Mouse (Mus musculus): ENCODE results near the gene Cdc42bpg. TPM values are rescaled to one million over a fixed set of nuclear protein-coding genes. Genes with fewer than 3 reads are reported as not detected.
"Not testable (repeated sequence)": the region's sequence is repeated elsewhere in the genome, so short reads cannot be mapped to it uniquely, and the experiment has no call there.

Cdc42bpg gene
- polyA plus RNA-seq, 1 experiment: 133 TPM

DNA sequence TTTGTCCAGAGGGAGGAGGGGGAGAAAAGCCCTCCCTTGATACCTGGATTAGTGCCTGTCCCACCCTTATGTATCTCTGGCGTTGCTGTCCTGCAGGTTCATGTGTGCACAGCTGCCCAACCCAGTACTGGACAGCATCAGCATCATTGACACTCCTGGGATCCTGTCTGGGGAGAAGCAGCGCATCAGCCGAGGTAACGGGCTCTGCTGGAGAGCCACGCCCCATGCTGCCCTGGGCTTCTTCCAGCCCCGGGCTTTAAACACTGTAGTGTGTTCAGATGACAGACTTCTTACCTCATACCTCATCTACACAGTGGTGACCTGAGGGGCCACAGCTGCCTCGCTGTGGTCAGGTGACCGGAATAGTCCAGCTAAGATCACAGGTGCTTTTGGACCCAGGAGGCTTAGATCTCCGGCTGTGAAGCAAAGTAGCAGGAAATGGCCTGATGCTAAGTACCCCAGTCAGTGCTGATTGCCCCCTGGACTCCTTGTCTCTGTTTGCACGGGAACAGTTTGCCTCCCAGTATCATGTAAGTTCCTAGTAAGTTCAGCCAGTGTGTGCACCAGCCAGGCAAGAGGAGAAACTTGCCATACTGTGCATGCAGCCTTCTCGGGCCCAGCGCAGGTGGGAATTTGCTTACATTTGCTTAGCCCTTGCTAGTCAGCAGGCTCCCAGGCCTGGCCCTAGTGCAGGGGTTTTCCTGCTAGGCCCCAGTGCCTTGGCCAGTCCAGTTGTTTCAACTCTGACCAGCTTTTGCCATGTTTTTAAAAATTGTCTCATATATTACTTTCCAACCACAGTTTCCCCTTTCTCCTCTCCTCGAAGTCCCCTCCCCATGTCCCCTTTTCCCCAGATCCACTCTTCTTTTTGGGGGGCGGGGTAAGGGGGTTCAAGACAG, 24.9 kb upstream of the Cdc42bpg start:
- 63% methylated on average over 14 of the region's 14 CpGs for WGBS
- TF ChIP-seq CTCF (IDR thresholded peaks at IDR 0.05; ENCODE audit: insufficient read depth, low read length) (no peak), POLR2A (IDR thresholded peaks at IDR 0.05; ENCODE audit: borderline replicate concordance, extremely low read depth, low read depth, low read length) (no peak)
- no peak for DNase-seq
- peaks cover 38% of the 10 kb centered on the region for H3K4me1 ChIP-seq (ENCODE audit: control insufficient read depth, insufficient read depth, low read length)
- no peak overlapping the region for H3K4me3 ChIP-seq (replicated peaks; ENCODE audit: extremely low read depth, low read depth, low read length)

DNA sequence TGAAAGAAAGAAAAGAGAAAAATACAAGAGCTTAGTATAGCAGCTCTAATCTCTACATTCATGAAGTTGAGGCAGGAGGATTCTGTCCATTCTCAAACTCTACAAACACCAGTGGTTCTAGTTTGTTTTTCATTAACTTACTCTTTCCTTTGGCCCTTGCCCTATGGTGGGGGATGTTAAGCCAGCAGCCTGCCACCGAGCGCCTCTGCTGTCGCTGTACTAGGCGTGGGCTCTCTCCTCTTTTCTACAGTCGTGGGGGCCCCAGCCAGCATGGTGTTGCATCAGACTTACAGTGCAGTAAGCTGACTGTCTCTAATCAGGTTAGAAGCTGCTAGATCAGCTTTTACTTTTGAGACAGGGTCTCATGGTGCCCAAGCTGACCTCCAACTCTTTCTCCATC, 23.3 kb upstream of the Cdc42bpg start:
- no peak overlapping the region for H3K4me3 ChIP-seq (replicated peaks; ENCODE audit: extremely low read depth, low read depth, low read length)
- peaks cover 51% of the 10 kb centered on the region for H3K4me1 ChIP-seq (ENCODE audit: control insufficient read depth, insufficient read depth, low read length)
- DNase-seq: no peak
- TF ChIP-seq CTCF (IDR thresholded peaks at IDR 0.05; ENCODE audit: insufficient read depth, low read length) (no peak), POLR2A (IDR thresholded peaks at IDR 0.05; ENCODE audit: borderline replicate concordance, extremely low read depth, low read depth, low read length) (no peak)
- WGBS: 44% methylated on average over 5 of the region's 5 CpGs

DNA sequence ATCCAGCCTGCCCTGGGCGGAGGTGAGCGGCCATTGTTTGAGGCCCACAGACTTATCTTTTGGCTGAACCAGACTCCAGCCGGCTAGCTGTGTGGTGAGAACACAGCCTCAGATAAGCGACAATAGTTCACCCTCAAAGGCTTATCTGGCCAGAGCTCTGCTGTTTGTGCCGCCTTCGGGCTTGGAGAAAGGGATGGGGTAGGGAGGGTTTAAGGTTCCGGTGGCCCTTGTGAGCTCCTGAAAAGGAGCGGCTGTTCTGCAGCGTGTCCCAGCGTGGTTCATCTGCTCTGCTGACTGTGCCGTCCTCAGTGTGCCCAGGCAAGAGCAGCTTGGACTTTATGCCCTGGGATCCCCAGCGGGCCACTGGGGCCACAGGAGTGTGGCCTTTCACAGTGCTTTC, 21.8 kb upstream of the Cdc42bpg start:
- H3K4me3 ChIP-seq (replicated peaks; ENCODE audit: extremely low read depth, low read depth, low read length): no peak overlapping the region
- peaks cover 44% of the 10 kb centered on the region for H3K4me1 ChIP-seq (ENCODE audit: control insufficient read depth, insufficient read depth, low read length)
- 50% methylated on average over 12 of the region's 12 CpGs for WGBS

DNA sequence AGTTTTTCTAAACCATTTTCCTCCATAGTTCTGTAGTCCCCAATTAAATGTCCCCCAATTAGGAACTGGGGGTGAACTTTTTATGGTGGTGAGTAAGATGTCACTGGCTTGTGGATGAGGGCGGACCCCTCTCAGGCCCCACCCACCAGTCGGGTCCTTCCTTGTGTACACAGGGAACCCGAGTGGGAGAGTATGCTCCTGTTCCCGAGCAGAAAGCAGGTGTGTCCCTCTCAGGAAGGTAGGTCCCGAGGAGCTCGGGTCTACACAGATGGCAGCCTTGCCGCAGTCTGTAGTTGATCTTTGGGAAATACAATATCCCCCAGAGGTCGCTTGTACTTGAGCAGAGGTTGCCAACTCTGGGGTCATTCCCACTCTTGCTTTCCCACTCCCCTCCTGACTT, 21.0 kb upstream of the Cdc42bpg start:
- no peak overlapping the region for H3K4me3 ChIP-seq (replicated peaks; ENCODE audit: extremely low read depth, low read depth, low read length)
- peaks cover 46% of the 10 kb centered on the region for H3K4me1 ChIP-seq (ENCODE audit: control insufficient read depth, insufficient read depth, low read length)
- DNase-seq: no peak
- 50% methylated on average over 8 of the region's 8 CpGs for WGBS
- TF ChIP-seq CTCF (IDR thresholded peaks at IDR 0.05; ENCODE audit: insufficient read depth, low read length) (no peak), POLR2A (IDR thresholded peaks at IDR 0.05; ENCODE audit: borderline replicate concordance, extremely low read depth, low read depth, low read length) (no peak)

More for the DNA sequence above, 21.8 kb upstream of the Cdc42bpg start:
- TF ChIP-seq CTCF (IDR thresholded peaks at IDR 0.05; ENCODE audit: insufficient read depth, low read length) (no peak), POLR2A (IDR thresholded peaks at IDR 0.05; ENCODE audit: borderline replicate concordance, extremely low read depth, low read depth, low read length) (no peak)
- DNase-seq: no peak

DNA sequence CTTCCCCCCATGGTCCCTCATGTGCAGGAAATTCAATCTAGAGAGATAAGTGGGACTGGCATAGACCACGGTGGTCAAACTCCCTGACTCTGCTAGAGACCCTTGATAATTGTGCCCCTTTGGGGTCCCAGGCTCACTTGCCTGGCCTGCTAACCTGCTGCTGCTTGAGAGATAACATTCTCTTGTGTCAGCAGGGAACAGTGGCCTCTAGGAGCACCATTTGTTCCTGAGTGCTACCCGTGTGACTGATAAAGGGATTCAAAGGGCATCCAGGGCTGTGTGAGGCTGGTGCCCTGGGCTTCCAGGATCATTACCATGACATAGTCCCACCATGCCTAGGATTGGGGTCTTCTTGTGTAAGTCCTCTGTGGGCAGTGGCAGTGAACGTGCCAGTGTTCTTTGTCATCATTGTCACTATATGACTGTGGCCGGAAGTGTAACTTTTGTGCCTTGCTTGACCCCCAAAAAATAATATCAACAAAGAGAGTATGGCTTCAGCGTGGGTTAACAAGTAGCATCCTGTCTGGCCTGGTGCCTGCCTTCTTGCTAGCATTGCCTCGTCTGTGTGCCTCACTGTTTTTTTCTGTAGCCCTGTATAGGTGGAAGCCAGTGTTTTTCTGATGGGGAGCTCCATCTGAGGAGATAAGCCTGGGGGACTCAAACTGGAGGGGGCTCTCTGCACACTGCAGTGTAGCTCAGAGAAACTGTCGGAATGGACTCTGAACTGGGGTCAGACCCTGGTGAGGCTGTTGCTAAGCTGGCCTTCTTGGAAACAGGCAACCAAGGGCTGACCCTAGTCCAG, 20.4 kb upstream of the Cdc42bpg start:
- 34% methylated on average over 7 of the region's 7 CpGs for WGBS
- DNase-seq: no peak
- Histone ChIP-seq H3K4me3 (replicated peaks; ENCODE audit: extremely low read depth, low read depth, low read length) (no peak overlapping the region), H3K4me1 (ENCODE audit: control insufficient read depth, insufficient read depth, low read length) (peaks cover 44% of the 10 kb centered on the region)
- no peak for TF ChIP-seq CTCF (IDR thresholded peaks at IDR 0.05; ENCODE audit: insufficient read depth, low read length)

DNA sequence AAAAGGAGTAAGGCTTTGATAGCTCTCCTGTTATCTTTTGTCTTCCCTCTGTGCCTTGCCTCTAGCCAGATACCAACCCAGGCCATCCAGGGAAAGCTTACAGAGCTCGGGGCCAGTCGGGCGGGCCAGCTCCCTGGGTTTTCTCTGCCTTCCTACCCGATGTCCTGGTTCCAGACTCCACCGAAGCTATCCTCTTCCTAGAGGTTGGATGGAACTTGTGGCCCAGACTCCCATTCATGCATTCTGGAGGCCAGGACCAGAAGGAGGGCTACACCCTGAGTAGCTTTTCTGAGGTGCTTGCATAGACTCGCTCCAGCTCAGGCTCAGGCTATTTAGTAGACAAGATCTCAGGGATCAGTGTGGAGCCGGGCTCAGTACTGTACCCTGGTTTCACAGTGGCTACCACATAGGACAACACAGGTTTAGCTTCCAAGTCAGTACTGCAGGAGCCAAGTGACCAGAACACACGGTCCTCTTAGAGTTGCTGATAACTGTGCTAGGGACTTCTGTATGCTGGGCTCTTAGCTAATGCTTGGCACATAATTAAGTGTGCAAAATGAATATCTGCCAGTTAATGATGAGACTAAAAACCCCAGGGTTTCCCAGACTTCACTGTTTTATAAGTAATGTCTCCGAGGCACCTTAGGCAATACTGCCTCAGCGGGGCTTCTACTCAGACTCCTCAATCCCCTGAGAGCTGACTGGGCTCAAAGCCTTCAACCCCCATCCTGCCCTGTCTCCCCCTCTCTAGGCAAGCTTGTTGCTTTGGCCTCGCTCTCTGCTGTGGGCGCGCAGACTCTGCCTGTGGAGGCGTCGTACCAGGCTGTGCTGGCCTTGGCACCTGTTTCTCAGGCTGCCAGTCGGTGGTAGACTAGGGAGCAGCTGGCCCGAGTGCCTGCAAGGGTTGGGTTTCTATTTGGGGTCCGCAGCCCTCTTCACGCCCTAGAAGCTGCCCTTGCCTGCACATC, 19.5 kb upstream of the Cdc42bpg start:
- no peak overlapping the region for H3K4me3 ChIP-seq (replicated peaks; ENCODE audit: extremely low read depth, low read depth, low read length)
- TF ChIP-seq POLR2A (IDR thresholded peaks at IDR 0.05; ENCODE audit: borderline replicate concordance, extremely low read depth, low read depth, low read length) (no peak), CTCF (IDR thresholded peaks at IDR 0.05; ENCODE audit: insufficient read depth, low read length) (no peak)
- WGBS: 61% methylated on average over 19 of the region's 19 CpGs
- H3K4me1 ChIP-seq (ENCODE audit: control insufficient read depth, insufficient read depth, low read length): peaks cover 48% of the 10 kb centered on the region
- DNase-seq: no peak

DNA sequence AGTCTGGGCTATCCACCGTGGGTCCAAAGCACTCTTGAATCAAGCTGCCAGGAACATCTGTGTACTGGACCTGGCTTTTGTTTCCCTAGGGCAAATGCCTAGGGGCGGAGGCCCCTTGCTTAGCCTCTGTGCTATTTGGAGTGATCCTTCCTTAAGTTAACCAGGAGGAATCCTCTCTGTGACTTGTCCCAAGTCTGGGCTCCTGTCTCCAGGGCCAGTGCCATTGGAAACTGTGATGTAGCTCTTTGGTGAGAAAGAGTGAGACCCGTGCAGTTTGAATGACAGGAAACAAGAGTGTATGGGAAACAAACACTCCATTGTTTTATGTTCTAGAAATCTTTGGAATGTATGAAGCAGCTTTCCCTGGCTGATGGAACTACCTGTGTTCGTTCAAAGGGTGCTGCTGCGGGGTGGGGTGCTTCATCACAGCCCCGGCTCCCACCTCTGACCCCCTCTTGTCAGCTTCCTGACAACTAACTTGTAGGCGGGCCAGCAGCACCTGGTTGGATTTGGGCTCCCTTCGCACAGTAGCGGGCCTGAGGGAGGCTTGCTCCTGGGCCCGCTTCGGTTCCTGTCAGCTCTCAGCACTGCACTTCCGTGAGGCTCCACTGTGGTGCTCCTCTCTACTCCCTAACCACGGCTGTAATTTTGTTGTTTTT, 17.9 kb upstream of the Cdc42bpg start:
- TF ChIP-seq POLR2A (IDR thresholded peaks at IDR 0.05; ENCODE audit: borderline replicate concordance, extremely low read depth, low read depth, low read length): no peak
- no peak for TF ChIP-seq CTCF (IDR thresholded peaks at IDR 0.05; ENCODE audit: insufficient read depth, low read length)
- peaks cover 59% of the 10 kb centered on the region for H3K4me1 ChIP-seq (ENCODE audit: control insufficient read depth, insufficient read depth, low read length)

DNA sequence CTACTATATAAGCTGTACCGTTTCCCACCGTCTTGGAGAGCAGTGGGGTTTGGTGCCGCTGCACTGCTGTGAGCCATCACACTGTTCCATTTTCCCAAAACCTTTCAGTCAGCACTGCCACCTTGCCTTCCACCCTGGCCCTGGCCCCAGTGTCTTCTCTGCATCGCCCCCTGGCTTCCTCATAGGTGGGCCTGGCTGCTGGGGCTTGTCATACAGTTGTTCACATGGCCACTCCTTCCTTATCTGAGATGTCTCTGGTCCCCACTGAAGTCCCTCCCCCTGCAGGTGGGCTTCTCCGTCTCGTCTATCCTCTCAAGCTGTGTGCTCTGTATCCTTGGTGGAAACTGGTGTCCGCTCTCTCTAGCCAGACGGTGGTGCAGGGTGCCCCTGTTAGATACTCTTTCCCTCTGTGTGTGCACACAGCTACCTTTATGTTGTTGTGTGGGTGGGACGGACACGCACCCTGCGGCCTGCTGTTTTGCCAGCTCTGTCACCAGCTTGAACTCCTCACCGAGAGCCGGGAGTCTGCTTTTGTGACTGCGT, 16.5 kb upstream of the Cdc42bpg start:
- TF ChIP-seq CTCF (IDR thresholded peaks at IDR 0.05; ENCODE audit: insufficient read depth, low read length) (no peak), POLR2A (IDR thresholded peaks at IDR 0.05; ENCODE audit: borderline replicate concordance, extremely low read depth, low read depth, low read length) (no peak)
- no peak overlapping the region for H3K4me3 ChIP-seq (replicated peaks; ENCODE audit: extremely low read depth, low read depth, low read length)
- DNase-seq: no peak
- H3K4me1 ChIP-seq (ENCODE audit: control insufficient read depth, insufficient read depth, low read length): peaks cover 59% of the 10 kb centered on the region
- WGBS: 90% methylated on average over 14 of the region's 14 CpGs

More for the DNA sequence above, 17.9 kb upstream of the Cdc42bpg start:
- WGBS: 35% methylated on average over 13 of the region's 13 CpGs
- no peak for DNase-seq
- no peak overlapping the region for H3K4me3 ChIP-seq (replicated peaks; ENCODE audit: extremely low read depth, low read depth, low read length)

DNA sequence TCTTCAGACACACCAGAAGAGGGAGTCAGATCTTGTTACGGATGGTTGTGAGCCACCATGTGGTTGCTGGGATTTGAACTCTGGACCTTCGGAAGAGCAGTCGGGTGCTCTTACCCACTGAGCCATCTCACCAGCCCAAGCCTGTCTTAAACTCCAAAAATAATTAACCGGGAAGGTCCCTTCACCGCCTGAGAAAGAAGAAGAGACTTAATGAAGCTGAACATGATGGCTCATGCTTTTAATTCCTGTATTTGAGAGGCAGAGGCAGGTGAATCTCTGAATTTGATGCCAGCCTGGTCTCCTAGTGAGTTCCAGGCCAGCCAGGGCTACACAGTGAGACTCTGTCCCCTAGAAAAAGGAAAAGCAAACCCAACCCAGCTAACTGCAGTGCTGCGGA, 15.5 kb upstream of the Cdc42bpg start:
- not testable (repeated sequence) for DNase-seq; H3K4me3 ChIP-seq (replicated peaks; ENCODE audit: extremely low read depth, low read depth, low read length)
- WGBS: 81% methylated on average over 6 of the region's 6 CpGs
- peaks cover 50% of the 10 kb centered on the region for H3K4me1 ChIP-seq (ENCODE audit: control insufficient read depth, insufficient read depth, low read length)
